Mouse (Mus musculus): ENCODE data around the gene Mcpt1. TPM values are rescaled to one million over a fixed set of nuclear protein-coding genes. Genes with fewer than 3 reads are reported as not detected.
"Not testable (repeated sequence)": the region's sequence is repeated elsewhere in the genome, so short reads cannot be mapped to it uniquely, and the experiment has no call there.

Gene Mcpt1
- 0.48 and 0.49 TPM in 2 replicates for polyA plus RNA-seq (2012; rRNA removed)
- polyA plus RNA-seq (2014; fragmentation: Nextera tagmentation; extraction: Ambion mirVana), result 0.19 and 0.37 TPM in 2 replicates

GRCm38 (mm10) chr14:56017671-56018070 lies at the start of gene Mcpt1:
TSS of gene Mcpt1 (plus strand) at chr14:56017971.
- DNase-seq (ENCODE audit: low spot score); H3K4me2 ChIP-seq (replicated peaks; ENCODE audit: low read depth, low read length, severe bottlenecking); H3K27ac ChIP-seq (replicated peaks; ENCODE audit: low read depth, low read length); H3K9me3 ChIP-seq (ENCODE audit: control insufficient read depth, low read length); H3K4me1 ChIP-seq (ENCODE audit: control insufficient read depth, insufficient read depth, low read length); H3K27me3 ChIP-seq (ENCODE audit: control insufficient read depth, insufficient read depth, low read length); H3K9ac ChIP-seq (ENCODE audit: low read depth, low read length, severe bottlenecking); H3K36me3 ChIP-seq (ENCODE audit: control insufficient read depth, insufficient read depth, low read length); H3K4me3 ChIP-seq (replicated peaks; ENCODE audit: low read length); ATAC-seq (ENCODE audit: low FRiP score, low read depth): not testable (repeated sequence)
- WGBS, result 77% methylated on average over 3 of the region's 3 CpGs

GRCm38 (mm10) chr14:55987464-55987863 lies 30.3 kb upstream of the Mcpt1 start:
- not testable (repeated sequence) for DNase-seq (ENCODE audit: low spot score); H3K9ac ChIP-seq (ENCODE audit: low read depth, low read length, severe bottlenecking); H3K27me3 ChIP-seq (ENCODE audit: control insufficient read depth, insufficient read depth, low read length); H3K4me1 ChIP-seq (ENCODE audit: control insufficient read depth, insufficient read depth, low read length); H3K9me3 ChIP-seq (ENCODE audit: control insufficient read depth, low read length); H3K36me3 ChIP-seq (ENCODE audit: control insufficient read depth, insufficient read depth, low read length); H3K4me3 ChIP-seq (replicated peaks; ENCODE audit: low read length); H3K4me2 ChIP-seq (replicated peaks; ENCODE audit: low read depth, low read length, severe bottlenecking); ATAC-seq (ENCODE audit: low FRiP score, low read depth); H3K27ac ChIP-seq (replicated peaks; ENCODE audit: low read depth, low read length)
- 58% methylated on average over 1 of the region's 3 CpGs for WGBS

GRCm38 (mm10) chr14:56013147-56013546 lies 4.6 kb upstream of the Mcpt1 start:
- WGBS, result 76% methylated on average over 3 of the region's 3 CpGs
- H3K4me1 ChIP-seq (ENCODE audit: control insufficient read depth, insufficient read depth, low read length), result no peaks in the 10 kb centered on the region
- H3K9me3 ChIP-seq (ENCODE audit: control insufficient read depth, low read length), result no peaks in the 10 kb centered on the region
- H3K4me3 ChIP-seq (replicated peaks; ENCODE audit: low read length), result no peak overlapping the region
- ATAC-seq (ENCODE audit: low FRiP score, low read depth), result no peak
- no peaks in the 10 kb centered on the region for H3K36me3 ChIP-seq (ENCODE audit: control insufficient read depth, insufficient read depth, low read length)
- no peak overlapping the region for H3K4me2 ChIP-seq (replicated peaks; ENCODE audit: low read depth, low read length, severe bottlenecking)
- no peaks in the 10 kb centered on the region for H3K27me3 ChIP-seq (ENCODE audit: control insufficient read depth, insufficient read depth, low read length)
- H3K9ac ChIP-seq (ENCODE audit: low read depth, low read length, severe bottlenecking), result no peak overlapping the region
- no peak for DNase-seq (ENCODE audit: low spot score)
- H3K27ac ChIP-seq (replicated peaks; ENCODE audit: low read depth, low read length), result no peak overlapping the region
- TF ChIP-seq POLR2A (IDR thresholded peaks at IDR 0.05; ENCODE audit: borderline replicate concordance, extremely low read depth, insufficient read depth, insufficient read length), result no peak

GRCm38 (mm10) chr14:56013924-56014323 lies 3.8 kb upstream of the Mcpt1 start:
- Histone ChIP-seq H3K9ac (ENCODE audit: low read depth, low read length, severe bottlenecking) (no peak overlapping the region), H3K27ac (replicated peaks; ENCODE audit: low read depth, low read length) (no peak overlapping the region), H3K9me3 (ENCODE audit: control insufficient read depth, low read length) (no peaks in the 10 kb centered on the region), H3K36me3 (ENCODE audit: control insufficient read depth, insufficient read depth, low read length) (no peaks in the 10 kb centered on the region), H3K4me1 (ENCODE audit: control insufficient read depth, insufficient read depth, low read length) (no peaks in the 10 kb centered on the region), H3K4me3 (replicated peaks; ENCODE audit: low read length) (no peak overlapping the region), H3K4me2 (replicated peaks; ENCODE audit: low read depth, low read length, severe bottlenecking) (no peak overlapping the region), H3K27me3 (ENCODE audit: control insufficient read depth, insufficient read depth, low read length) (no peaks in the 10 kb centered on the region)
- TF ChIP-seq POLR2A (IDR thresholded peaks at IDR 0.05; ENCODE audit: borderline replicate concordance, extremely low read depth, insufficient read depth, insufficient read length), result no peak
- DNase-seq (ENCODE audit: low spot score) (no peak), ATAC-seq (ENCODE audit: low FRiP score, low read depth) (no peak)
- 85% methylated on average over 2 of the region's 2 CpGs for WGBS

GRCm38 (mm10) chr14:56019446-56019845 lies 1.7 kb downstream of the Mcpt1 start:
- no peak overlapping the region for H3K27ac ChIP-seq (replicated peaks; ENCODE audit: low read depth, low read length)
- no peaks in the 10 kb centered on the region for H3K27me3 ChIP-seq (ENCODE audit: control insufficient read depth, insufficient read depth, low read length)
- H3K9ac ChIP-seq (ENCODE audit: low read depth, low read length, severe bottlenecking), result no peak overlapping the region
- TF ChIP-seq POLR2A (IDR thresholded peaks at IDR 0.05; ENCODE audit: borderline replicate concordance, extremely low read depth, insufficient read depth, insufficient read length), result no peak
- H3K4me1 ChIP-seq (ENCODE audit: control insufficient read depth, insufficient read depth, low read length), result no peaks in the 10 kb centered on the region
- no peak overlapping the region for H3K4me2 ChIP-seq (replicated peaks; ENCODE audit: low read depth, low read length, severe bottlenecking)
- ATAC-seq (ENCODE audit: low FRiP score, low read depth) (no peak), DNase-seq (ENCODE audit: low spot score) (no peak)
- 64% methylated on average over 1 of the region's 1 CpGs for WGBS
- no peak overlapping the region for H3K4me3 ChIP-seq (replicated peaks; ENCODE audit: low read length)
- no peaks in the 10 kb centered on the region for H3K9me3 ChIP-seq (ENCODE audit: control insufficient read depth, low read length)
- H3K36me3 ChIP-seq (ENCODE audit: control insufficient read depth, insufficient read depth, low read length), result no peaks in the 10 kb centered on the region

- H3K36me3 ChIP-seq (ENCODE audit: control insufficient read depth, insufficient read depth, low read length); ATAC-seq (ENCODE audit: low FRiP score, low read depth); H3K9ac ChIP-seq (ENCODE audit: low read depth, low read length, severe bottlenecking); H3K27ac ChIP-seq (replicated peaks; ENCODE audit: low read depth, low read length); H3K4me2 ChIP-seq (replicated peaks; ENCODE audit: low read depth, low read length, severe bottlenecking); H3K4me3 ChIP-seq (replicated peaks; ENCODE audit: low read length); H3K9me3 ChIP-seq (ENCODE audit: control insufficient read depth, low read length); H3K4me1 ChIP-seq (ENCODE audit: control insufficient read depth, insufficient read depth, low read length); DNase-seq (ENCODE audit: low spot score); H3K27me3 ChIP-seq (ENCODE audit: control insufficient read depth, insufficient read depth, low read length): not testable (repeated sequence)
- WGBS, result 74% methylated on average over 3 of the region's 4 CpGs
Observed at GRCm38 (mm10) chr14:56021305-56021704, 3.5 kb downstream of the Mcpt1 start.

- not testable (repeated sequence) for H3K9ac ChIP-seq (ENCODE audit: low read depth, low read length, severe bottlenecking); ATAC-seq (ENCODE audit: low FRiP score, low read depth); DNase-seq (ENCODE audit: low spot score); H3K9me3 ChIP-seq (ENCODE audit: control insufficient read depth, low read length); H3K4me3 ChIP-seq (replicated peaks; ENCODE audit: low read length); H3K27ac ChIP-seq (replicated peaks; ENCODE audit: low read depth, low read length); H3K4me2 ChIP-seq (replicated peaks; ENCODE audit: low read depth, low read length, severe bottlenecking); H3K36me3 ChIP-seq (ENCODE audit: control insufficient read depth, insufficient read depth, low read length); H3K4me1 ChIP-seq (ENCODE audit: control insufficient read depth, insufficient read depth, low read length); H3K27me3 ChIP-seq (ENCODE audit: control insufficient read depth, insufficient read depth, low read length)
- WGBS, result 66% methylated on average over 2 of the region's 3 CpGs
Observed at GRCm38 (mm10) chr14:56030395-56030794, 12.6 kb downstream of the Mcpt1 start, which contains the start of gene Mcpt9. TSS of gene Mcpt9 (minus strand) at chr14:56030495.
